Mouse (Mus musculus): ENCODE measurements around the gene Trim38.

The Trim38 gene

GRCm38 (mm10) chr13:23761871-23762821 lies 7.6 kb upstream of the Trim38 start, which contains the start of gene Hist1h3a:
TSS of gene Hist1h3a (minus strand) at chr13:23762386.
- DNase-seq = peak; percentile 72

GRCm38 (mm10) chr13:23763242-23763585 lies 6.5 kb upstream of the Trim38 start:
- DNase-seq = no peak

- DNase-seq = peak; percentile 92
Observed at GRCm38 (mm10) chr13:23763586-23764323, 6.0 kb upstream of the Trim38 start, which contains the start of gene Hist1h1a. TSS of gene Hist1h1a (plus strand) at chr13:23763666.

- DNase-seq = peak; percentile 21
Observed at GRCm38 (mm10) chr13:23764324-23765171, 5.2 kb upstream of the Trim38 start.

GRCm38 (mm10) chr13:23765172-23765513 lies 4.6 kb upstream of the Trim38 start:
- DNase-seq = no peak

GRCm38 (mm10) chr13:23766772-23767171 lies 2.9 kb upstream of the Trim38 start:
- DNase-seq = no peak

- DNase-seq = no peak
Observed at GRCm38 (mm10) chr13:23768834-23769397, 797 bp upstream of the Trim38 start.

DNA sequence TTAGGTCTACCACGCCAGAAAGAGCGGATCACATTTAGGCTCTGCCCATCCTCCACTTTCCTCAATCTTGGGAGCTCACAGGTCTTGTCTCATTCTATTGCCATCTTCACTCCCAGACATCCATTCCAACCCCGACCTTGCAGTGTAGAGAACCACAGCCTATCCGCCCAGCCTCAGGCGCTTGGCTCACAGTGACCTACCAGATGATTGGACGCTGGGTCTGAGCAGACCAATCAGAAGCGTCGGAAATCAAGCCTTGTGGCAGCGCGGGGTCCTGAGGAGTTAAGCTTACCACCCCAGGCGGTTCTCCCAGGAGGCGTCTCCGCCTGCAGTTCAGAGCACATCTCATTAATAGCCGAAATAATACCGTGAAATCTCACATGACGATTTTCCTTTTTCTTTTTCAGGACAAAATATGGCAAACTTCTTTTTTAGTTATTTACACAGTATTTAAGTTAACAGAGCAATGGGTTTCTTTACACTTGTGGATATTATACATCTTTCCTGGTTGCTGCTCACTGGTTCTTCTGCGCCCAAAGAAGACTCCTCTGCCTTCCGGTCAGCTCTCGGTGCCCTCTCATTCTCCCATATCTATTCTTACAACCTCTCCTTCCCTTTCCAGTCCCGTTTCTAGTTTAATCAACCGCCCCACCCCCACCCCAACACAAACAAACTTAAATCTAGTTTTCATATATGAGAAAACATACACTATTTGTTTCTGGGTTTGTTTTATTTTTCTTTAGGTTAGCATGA lies 3.0 kb downstream of the Trim38 start:
- DNase-seq = peak; percentile 25

GRCm38 (mm10) chr13:23778339-23778738 lies 8.6 kb downstream of the Trim38 start:
- no peak for DNase-seq

GRCm38 (mm10) chr13:23779025-23779424 lies 9.3 kb downstream of the Trim38 start:
- no peak for DNase-seq

DNA sequence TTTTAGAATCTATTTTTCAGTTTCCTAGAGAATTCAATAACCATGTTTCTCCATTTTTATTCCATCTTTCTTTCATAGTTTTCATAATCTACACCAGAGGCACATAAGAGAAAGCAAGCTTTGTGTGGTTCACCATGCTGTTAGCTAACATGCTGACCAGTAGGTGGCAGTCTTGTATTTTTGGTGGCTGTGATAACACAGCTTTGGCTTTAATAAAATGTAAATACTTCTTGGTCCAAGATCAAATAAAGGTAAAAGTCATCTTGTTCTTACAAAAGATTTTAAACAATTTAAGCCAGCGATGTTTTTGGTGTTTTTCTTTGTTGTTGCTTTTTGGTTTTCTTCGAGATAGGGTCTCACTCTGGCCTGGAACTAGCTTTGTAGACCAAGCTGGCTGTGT lies 22.8 kb downstream of the Trim38 start:
- peak; percentile 62 for DNase-seq

DNA sequence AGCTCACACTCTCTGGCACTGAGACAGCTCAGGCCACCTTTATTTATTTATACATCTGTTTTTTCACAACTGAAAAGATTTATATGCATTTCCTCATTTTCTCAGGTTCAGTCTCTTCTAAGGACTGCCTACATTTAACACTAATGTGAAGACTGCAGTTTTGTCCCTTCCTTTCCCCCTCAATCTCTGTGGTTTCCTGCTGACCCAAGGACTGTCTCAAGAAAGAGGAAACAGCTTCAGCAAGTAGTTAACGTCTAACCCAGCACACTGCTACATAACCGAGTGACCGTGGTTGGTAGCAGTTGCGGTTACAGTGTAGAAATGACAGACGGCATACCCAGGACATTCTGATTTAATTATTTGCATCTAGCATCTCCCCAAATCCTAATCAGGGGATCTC lies 29.7 kb downstream of the Trim38 start:
- DNase-seq = no peak

DNA sequence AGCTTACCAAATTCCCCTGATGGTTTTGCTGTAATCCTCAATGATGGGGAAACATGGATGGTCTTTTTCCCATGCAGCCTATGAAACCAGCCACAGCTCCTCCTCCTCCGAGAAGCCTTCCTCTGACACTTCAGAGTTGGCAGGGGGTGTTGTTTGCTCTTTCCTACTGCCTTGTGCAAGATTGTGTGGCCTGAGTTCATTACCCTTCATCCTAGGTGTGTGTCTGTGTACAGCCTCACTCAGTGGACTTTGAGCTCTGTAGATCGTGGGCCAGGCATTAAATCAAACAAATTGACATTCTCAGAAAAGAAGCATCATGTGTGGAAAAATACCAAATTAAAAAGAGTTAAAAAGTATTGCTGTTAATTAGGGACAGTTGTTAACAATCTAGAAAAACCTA lies 34.8 kb downstream of the Trim38 start:
- no peak for DNase-seq

- DNase-seq = no peak
Observed at GRCm38 (mm10) chr13:23806422-23807052, 36.8 kb downstream of the Trim38 start, which contains the start of gene Slc17a2. TSS of gene Slc17a2 (plus strand) at chr13:23806993.

- DNase-seq = no peak
Observed at GRCm38 (mm10) chr13:23816148-23816547, 46.4 kb downstream of the Trim38 start.

DNA sequence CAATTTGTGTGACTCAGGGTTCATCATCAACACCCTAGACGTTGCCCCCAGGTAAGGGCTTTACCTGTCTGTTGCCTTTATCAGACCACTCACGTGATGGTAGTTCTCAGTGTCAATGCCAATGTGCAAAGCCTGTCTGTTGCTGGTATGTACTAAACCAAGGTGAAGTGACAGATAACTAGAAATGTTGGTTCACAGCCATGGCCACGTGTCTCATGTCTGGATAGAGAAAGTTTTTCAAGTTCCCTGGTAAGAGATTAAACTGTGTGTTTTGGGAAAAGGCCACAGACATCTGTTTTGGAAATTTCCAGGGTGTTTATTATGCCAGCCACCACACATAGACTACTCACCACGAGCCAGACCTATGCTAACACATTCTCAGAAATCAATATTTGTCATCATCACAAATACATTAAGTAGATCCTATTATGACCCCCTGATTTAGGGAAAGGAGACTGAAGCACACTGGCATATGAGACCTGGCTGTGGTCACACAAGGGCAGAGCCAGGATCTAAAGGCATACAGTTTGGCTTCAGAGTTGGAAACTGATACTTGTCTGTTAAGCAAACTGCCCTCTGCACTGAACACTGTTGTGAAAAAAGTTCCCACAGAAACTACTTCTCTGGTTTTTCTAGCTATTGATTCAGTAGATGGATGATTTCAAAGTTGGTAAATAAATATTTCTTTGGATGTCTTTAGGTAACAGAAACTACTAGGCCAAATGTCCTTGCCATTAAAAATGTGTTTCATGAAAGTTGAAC lies 50.6 kb downstream of the Trim38 start:
- no peak for DNase-seq

GRCm38 (mm10) chr13:23822213-23822612 lies 52.5 kb downstream of the Trim38 start:
- no peak for DNase-seq

GRCm38 (mm10) chr13:23826606-23827005 lies 56.9 kb downstream of the Trim38 start:
- DNase-seq = no peak

- peak; percentile 24 for DNase-seq
Observed at GRCm38 (mm10) chr13:23833053-23833452, 63.3 kb downstream of the Trim38 start.

- no peak for DNase-seq
Observed at GRCm38 (mm10) chr13:23834836-23835235, 65.1 kb downstream of the Trim38 start.

DNA sequence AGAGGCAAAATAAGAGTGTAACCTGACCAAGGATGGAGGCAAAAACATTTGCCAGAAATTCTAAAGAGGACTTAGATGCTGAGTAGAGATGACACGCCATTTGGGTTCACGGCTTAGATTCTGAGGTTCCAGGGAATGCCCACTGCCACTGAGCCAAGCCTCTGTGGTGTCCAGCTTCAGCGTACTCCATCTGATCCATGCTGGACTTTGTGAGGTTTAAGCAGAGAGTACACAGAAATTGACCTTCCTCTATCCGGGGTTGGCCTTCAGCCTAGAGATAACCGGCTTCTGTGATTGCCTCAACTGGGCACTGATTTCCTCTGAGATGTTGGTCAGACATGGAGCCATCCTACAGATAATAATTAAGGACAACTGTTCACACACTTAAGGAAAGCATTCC lies 66.9 kb downstream of the Trim38 start:
- DNase-seq = no peak
